Mouse (Mus musculus) cerebellum, adult 2 months (tissue): ENCODE measurements at regions not wholly inside any gene's neighbourhood (a gene's known extent, or its start where the extent isn't known, plus 50 kb on each side); places are given as distances from the start of the nearest gene placed in this dataset.

Experiments
- DNase-seq, 2 experiments: peaks; one replicate each; pipeline ENCODE4 v3.0.0; 2021
- H3K27ac ChIP-seq: fragments of 200-500 bp; 2 replicates; pipeline ENCODE4 v1.5.1; 2012; ENCODE audit warnings: low read length, control low read depth, inconsistent platforms; ENCODE audit not compliant: insufficient read depth
- H3K27me3 ChIP-seq: fragments of 200-500 bp; 2 replicates; pipeline ENCODE4 v1.6.1; 2012; ENCODE audit warnings: inconsistent platforms, mild to moderate bottlenecking, low read length, moderate library complexity; ENCODE audit not compliant: control insufficient read depth, insufficient read depth
- H3K4me1 ChIP-seq: fragments of 200-500 bp; 2 replicates; pipeline ENCODE4 v1.6.1; 2011; ENCODE audit warnings: low read length; ENCODE audit not compliant: control insufficient read depth, insufficient read depth
- H3K4me3 ChIP-seq: fragments of 200-500 bp; replicated peaks from 2 replicates; pipeline ENCODE3; 2011; ENCODE audit warnings: mild to moderate bottlenecking, low read depth, low read length, control low read depth; ENCODE audit not compliant: insufficient read depth
- CTCF ChIP-seq: fragments of 200-500 bp; IDR thresholded peaks from 2 replicates; pipeline ENCODE4 v1.5.1; 2011; ENCODE audit warnings: low read depth, mild to moderate bottlenecking, control low read depth, low read length, moderate library complexity, borderline replicate concordance; ENCODE audit not compliant: insufficient read depth
- POLR2A ChIP-seq: fragments of 200-500 bp; IDR thresholded peaks from 2 replicates; pipeline ENCODE4 v1.6.1; 2011; ENCODE audit warnings: low read length, control low read depth, borderline replicate concordance; ENCODE audit not compliant: insufficient read depth
- WGBS: fragments of 180-500 bp; shearing (Covaris S2); methylation state at CpG from one replicate; pipeline ENCODE4 v1.1.7; 2018; 5-methylcytosine and 5-hydroxymethylcytosine counted together

GRCm38 (mm10) chr17:29436871-29437534 lies 53.5 kb upstream of the Pim1 start:
- WGBS = 4% methylated on average over 36 of the region's 36 CpGs
- DNase-seq = peak; percentile 66 to 71
- peak overlapping the region; percentile 52 for H3K4me3 ChIP-seq
- H3K27me3 ChIP-seq = no peaks in the 10 kb centered on the region
- TF ChIP-seq CTCF (no peak), POLR2A (peak; percentile 32; the same call in 1 of the 2 replicates)
- H3K27ac ChIP-seq = no peak overlapping the region
- peaks cover 5% of the 10 kb centered on the region; the same call in 1 of the 2 replicates for H3K4me1 ChIP-seq

GRCm38 (mm10) chr17:29437535-29438324 lies 52.8 kb upstream of the Pim1 start:
- no peaks in the 10 kb centered on the region for H3K27me3 ChIP-seq
- no peak overlapping the region for H3K27ac ChIP-seq
- 49% methylated on average over 16 of the region's 16 CpGs for WGBS
- peaks cover 5% of the 10 kb centered on the region; the same call in 1 of the 2 replicates for H3K4me1 ChIP-seq
- peak in 1 of 2 experiments; percentile 7 for DNase-seq
- TF ChIP-seq CTCF (no peak), POLR2A (no peak)
- H3K4me3 ChIP-seq = peak overlapping the region; percentile 52

GRCm38 (mm10) chr17:29438347-29439235 lies 52.0 kb upstream of the Pim1 start:
- Histone ChIP-seq H3K27me3 (no peaks in the 10 kb centered on the region), H3K4me1 (peaks cover 5% of the 10 kb centered on the region; the same call in 1 of the 2 replicates), H3K27ac (no peak overlapping the region), H3K4me3 (no peak overlapping the region)
- TF ChIP-seq CTCF = no peak
- no peak for TF ChIP-seq POLR2A
- peak in 1 of 2 experiments; percentile 13 for DNase-seq
- 24% methylated on average over 17 of the region's 17 CpGs for WGBS

DNA sequence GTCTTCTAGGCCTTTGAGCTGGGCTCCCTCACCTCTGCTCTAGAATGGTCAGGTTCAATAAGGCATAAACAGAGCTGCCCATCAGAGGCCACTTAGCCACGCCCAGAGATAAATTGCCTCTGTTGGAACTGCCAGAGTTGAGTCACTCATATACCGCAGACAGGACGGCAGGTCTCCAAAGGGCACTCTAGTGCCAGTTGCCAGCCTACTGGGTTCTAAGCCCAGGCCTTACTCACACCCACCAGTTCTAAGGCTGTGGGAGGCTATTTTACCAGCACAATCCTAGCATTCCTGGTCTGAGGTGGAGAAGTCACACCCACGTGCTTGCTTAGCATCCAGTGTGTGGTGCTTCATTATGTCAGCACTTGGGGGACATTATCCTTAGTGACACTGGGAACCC lies 50.6 kb upstream of the Pim1 start:
- Histone ChIP-seq H3K4me1 (0 out of 2 replicates have a peak, but pooled peaks cover 5% of the 10 kb centered on the region), H3K27me3 (no peaks in the 10 kb centered on the region), H3K27ac (no peak overlapping the region), H3K4me3 (no peak overlapping the region)
- TF ChIP-seq CTCF (no peak), POLR2A (no peak)
- no peak for DNase-seq
- WGBS = 91% methylated on average over 4 of the region's 4 CpGs

- H3K4me3 ChIP-seq = no peak overlapping the region
- no peak for TF ChIP-seq POLR2A
- no peak for TF ChIP-seq CTCF
- H3K4me1 ChIP-seq = 0 out of 2 replicates have a peak, but pooled peaks cover 5% of the 10 kb centered on the region
- no peaks in the 10 kb centered on the region for H3K27me3 ChIP-seq
- no peak for DNase-seq
- H3K27ac ChIP-seq = no peak overlapping the region
These were observed 50.1 kb upstream of the Pim1 start for GRCm38 (mm10) chr17:29440490-29440889.
